Mouse (Mus musculus): ENCODE data around the gene Fosb. TPM values are rescaled to one million over a fixed set of nuclear protein-coding genes. Genes with fewer than 3 reads are reported as not detected.

Gene Fosb
- polyA plus RNA-seq (2017; shearing (Covaris generic)): 0.62 TPM

DNA sequence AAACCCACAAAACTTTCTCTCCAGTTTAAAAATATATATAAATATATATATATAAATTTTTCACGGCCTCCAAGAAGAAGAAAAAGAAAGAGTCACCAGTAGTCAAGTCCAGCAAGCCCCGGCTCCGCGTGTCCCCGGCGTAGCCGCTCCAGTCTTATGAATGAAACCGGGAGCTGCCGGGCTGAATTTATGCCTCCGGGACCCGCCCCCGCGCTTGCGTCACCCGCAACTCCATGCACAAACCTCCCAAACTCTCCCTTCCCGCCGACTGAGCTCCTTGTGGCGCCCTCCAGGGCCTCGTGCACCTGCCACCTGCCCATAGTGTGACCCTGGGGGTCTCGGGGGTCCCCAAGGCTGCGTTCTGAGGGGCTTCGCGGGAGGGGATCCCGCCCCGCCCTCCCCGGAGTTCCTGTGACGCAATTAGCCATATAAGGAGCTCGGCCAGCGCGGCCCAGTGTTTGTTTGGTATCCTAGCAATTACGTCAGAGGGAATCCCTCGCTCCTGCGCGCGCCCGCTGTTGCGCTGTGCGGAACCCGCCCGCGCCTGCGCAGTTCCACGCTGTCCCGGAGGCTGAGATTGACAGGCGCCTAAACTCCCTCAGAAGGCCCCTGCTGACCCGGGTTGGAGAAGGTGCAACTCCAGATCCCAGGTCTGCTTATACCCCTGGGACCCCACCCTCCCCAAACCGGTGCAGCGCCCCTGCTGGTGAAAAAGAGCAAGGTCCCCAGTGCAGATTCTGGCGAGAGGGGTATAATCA, at the start of gene Fosb:
TSS of gene Fosb (minus strand) at position 168 of the 758 bp plus-strand sequence.

DNA sequence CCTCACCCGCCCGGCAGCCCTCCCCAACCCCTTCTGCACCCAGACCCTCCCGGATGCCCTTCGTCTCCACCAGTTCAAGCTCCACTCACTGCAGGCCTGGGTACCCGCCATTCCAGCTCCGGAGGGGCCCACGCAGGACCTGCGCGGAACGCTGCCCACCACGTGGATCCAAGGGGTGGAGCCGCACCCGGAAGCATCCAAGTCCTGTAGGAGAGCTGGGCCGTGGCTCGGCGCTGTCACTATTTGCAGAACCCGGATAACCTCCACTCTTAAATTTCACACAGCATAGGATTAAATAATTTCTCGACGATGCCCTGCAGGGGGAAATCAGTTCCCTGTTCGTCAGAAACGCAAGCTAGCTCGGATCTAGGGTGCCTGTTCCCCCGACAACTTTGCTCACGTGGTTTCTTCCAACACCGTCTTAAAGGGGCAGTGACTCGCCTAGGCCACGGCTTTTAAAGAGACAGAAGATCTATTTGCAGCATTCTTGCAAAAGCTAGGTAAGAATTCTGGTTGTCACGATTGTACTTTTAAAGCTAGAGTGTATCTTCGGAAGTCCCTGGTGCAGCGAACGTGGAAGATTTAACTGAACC, 49.5 kb upstream of the Fosb start, which contains the start of the genes Cd3eap and Ppp1r13l:
TSS of gene Cd3eap (minus strand) at position 185 of the 593 bp plus-strand sequence.
TSS of gene Ppp1r13l (plus strand) at position 451 of the 593 bp plus-strand sequence.

DNA sequence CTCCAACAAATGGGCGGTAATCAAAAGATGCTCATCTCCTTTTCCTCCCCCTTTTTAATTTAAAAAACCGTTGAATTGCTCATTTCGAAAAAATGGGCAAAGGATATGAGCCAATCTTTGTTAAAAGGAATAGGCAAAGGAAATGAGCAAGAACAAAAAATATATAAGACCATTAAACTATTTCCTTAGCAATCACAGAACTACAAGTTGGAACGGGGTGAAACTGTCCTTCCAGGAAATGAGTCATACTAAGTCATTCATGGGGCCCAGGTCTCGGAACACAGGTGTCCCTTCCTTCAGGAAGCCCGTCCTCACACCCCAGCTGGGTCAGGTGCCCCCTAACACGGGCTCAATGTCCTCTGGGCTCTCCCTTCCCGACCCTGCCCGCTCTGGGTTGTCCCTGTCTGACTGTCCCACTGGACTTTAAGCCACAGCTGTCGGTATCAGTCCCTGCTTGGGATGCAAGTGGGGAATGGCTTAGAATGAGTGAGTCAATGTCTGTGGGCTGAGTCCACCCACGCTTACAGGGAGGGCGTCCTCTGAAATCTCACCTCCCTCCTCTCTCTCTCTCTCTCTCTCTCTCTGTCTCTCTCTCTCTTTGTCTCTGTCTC, 34.5 kb upstream of the Fosb start, which contains the start of gene Ercc1:
TSS of gene Ercc1 (plus strand) at position 542 of the 611 bp plus-strand sequence.

DNA sequence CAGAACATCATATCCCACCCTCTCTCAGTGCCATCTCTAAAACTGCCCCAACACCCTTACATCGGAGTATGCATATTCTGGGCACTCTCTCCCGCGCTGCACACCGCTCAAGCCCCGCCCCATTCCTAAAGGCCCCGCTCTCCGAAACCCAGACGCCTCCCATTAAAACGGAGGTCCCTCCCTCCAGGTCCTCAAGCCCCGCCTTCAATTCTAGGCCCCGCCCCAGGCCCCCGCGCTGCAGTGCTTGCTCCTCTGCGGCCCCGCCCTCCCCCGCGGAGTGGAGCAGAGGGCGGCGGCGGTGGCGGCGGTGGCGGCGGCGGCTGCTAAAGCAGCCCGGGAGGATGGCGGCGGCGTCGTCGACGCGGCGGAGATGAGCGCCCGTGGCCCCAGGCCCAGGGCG, 27.5 kb downstream of the Fosb start, which contains the start of gene Rtn2:
TSS of gene Rtn2 (plus strand) at position 240 of the 400 bp plus-strand sequence.

DNA sequence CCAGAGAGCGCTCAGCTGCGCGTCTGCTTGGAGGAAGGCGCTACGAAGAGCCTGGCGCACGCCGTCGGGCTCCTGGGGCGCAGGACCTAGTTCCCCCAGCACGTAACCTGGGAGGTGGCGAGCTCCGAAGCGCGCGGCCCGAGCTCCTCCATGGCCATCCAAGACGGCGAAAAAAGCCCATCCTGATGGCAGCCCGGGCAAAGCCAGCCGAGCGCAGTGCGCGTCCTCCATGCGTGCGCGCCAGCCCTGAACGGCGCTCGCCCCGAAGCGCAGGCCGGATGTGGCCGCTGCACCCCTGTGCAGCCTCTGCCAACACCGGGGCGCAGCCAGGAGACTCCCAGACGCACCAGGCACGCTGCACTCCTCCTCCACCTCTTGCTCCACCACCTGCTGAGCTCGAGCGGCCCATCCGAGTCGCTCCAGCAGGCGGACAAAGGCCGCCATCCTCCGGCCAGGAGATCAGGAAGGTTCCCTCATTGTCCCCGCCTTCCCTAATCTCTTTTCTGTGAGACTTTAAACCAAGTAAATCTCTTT, 30.2 kb downstream of the Fosb start, which contains the start of gene Ppm1n:
TSS of gene Ppm1n (minus strand) at position 484 of the 534 bp plus-strand sequence.

DNA sequence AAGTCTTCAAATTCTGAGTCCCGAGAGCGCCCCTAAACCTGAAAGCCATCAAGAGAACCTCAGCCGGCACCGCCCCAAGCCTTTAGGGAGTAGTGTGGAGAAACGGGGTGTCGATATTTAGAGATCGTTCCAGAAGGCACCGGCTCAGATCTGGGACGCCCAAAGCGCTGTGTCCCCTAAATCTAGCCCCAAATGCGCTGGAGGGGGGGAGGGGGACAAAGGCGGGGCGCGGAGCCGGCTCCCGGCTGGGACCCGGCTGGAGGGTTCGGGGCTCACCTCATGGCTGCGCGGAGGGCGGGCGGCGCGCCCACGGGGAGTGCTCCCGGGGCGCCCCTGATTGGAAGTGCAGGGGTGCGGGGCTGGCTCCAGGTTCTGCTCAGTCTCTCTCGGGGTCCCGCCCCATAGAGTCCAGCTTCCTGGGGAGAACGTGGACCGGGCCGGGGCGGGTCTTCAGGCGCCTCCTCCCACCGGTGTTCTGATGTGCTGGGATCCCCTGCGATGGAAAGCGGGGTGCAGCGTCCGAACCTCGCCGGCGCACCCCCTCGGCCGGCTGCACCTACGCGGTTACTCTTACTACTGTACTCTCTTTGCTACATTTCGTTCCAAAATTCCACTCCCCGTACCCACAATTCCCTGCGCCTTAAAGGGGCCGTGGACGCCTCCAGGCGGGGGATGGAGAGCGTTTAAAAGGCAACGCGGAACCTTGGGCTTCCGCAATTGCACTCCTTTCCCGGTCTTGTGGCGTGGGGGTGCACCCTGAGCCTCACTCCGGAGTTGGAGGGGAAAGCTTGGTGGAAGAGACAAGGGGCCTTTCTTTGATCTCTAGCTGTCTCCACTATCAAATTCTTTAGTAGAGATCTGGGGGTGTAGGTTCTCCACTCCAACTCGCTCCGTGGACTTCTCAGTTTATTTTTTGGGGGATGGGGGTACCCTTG, 38.3 kb downstream of the Fosb start, which contains the start of gene Vasp:
TSS of gene Vasp (minus strand) at position 580 of the 935 bp plus-strand sequence.

Other genes starting within 250 kb of the Fosb start
- gene Dmwd, start 233.8 kb downstream of the Fosb start, polyA plus RNA-seq (2017; shearing (Covaris generic)): not detected
- gene Dmpk, start 226.2 kb downstream of the Fosb start, polyA plus RNA-seq (2017; shearing (Covaris generic)): 1.4 TPM
- 0.35 TPM for gene Six5, start 215.5 kb downstream of the Fosb start, polyA plus RNA-seq (2017; shearing (Covaris generic))
- not detected for gene Gm4969, start 191.7 kb downstream of the Fosb start, polyA plus RNA-seq (2017; shearing (Covaris generic))
- gene Fbxo46, start 190.2 kb downstream of the Fosb start, polyA plus RNA-seq (2017; shearing (Covaris generic)): 36.5 TPM
- 14.1 TPM for gene Qpctl, start 160.8 kb downstream of the Fosb start, polyA plus RNA-seq (2017; shearing (Covaris generic))
- gene Snrpd2, start 160.3 kb downstream of the Fosb start, polyA plus RNA-seq (2017; shearing (Covaris generic)): 46.5 TPM
- gene Gipr, start 143.9 kb downstream of the Fosb start, polyA plus RNA-seq (2017; shearing (Covaris generic)): not detected
- 38.3 TPM for gene Eml2, start 133.6 kb downstream of the Fosb start, polyA plus RNA-seq (2017; shearing (Covaris generic))
- gene Gpr4, start 97.5 kb downstream of the Fosb start, polyA plus RNA-seq (2017; shearing (Covaris generic)): 0.10 TPM
- gene Opa3, start 81.7 kb downstream of the Fosb start, polyA plus RNA-seq (2017; shearing (Covaris generic)): 25.0 TPM
- 290 TPM for gene Vasp, start 38.2 kb downstream of the Fosb start, polyA plus RNA-seq (2017; shearing (Covaris generic))
- 3.4 TPM for gene Ppm1n, start 30.0 kb downstream of the Fosb start, polyA plus RNA-seq (2017; shearing (Covaris generic))
- not detected for gene Rtn2, start 27.4 kb downstream of the Fosb start, polyA plus RNA-seq (2017; shearing (Covaris generic))
- 98.2 TPM for gene Ercc1, start 34.7 kb upstream of the Fosb start, polyA plus RNA-seq (2017; shearing (Covaris generic))
- gene Cd3eap, start 49.4 kb upstream of the Fosb start, polyA plus RNA-seq (2017; shearing (Covaris generic)): 13.1 TPM
- gene Ppp1r13l, start 49.7 kb upstream of the Fosb start, polyA plus RNA-seq (2017; shearing (Covaris generic)): 0.45 TPM
- gene Ercc2, start 72.0 kb upstream of the Fosb start, polyA plus RNA-seq (2017; shearing (Covaris generic)): 11.8 TPM
- gene Klc3, start 94.1 kb upstream of the Fosb start, polyA plus RNA-seq (2017; shearing (Covaris generic)): 19.1 TPM
- gene Ckm, start 94.7 kb upstream of the Fosb start, polyA plus RNA-seq (2017; shearing (Covaris generic)): not detected
- 2.1 TPM for gene Mark4, start 148.8 kb upstream of the Fosb start, polyA plus RNA-seq (2017; shearing (Covaris generic))
- not detected for gene Exoc3l2, start 153.3 kb upstream of the Fosb start, polyA plus RNA-seq (2017; shearing (Covaris generic))
- 0.56 TPM for gene Bloc1s3, start 198.3 kb upstream of the Fosb start, polyA plus RNA-seq (2017; shearing (Covaris generic))
- gene Trappc6a, start 198.3 kb upstream of the Fosb start, polyA plus RNA-seq (2017; shearing (Covaris generic)): 106 TPM
- gene Nkpd1, start 207.8 kb upstream of the Fosb start, polyA plus RNA-seq (2017; shearing (Covaris generic)): not detected

Measured in inflammation-experienced regulatory T-cells, adult 16 weeks (primary cell).